Mouse (Mus musculus) neutrophil, adult 5-6 weeks (primary cell): Measurements from ENCODE around the gene Erc2. TPM values are rescaled to one million over a fixed set of nuclear protein-coding genes. Genes with fewer than 3 reads are reported as not detected.
"Not testable (repeated sequence)": the region's sequence is repeated elsewhere in the genome, so short reads cannot be mapped to it uniquely, and the experiment has no call there.

ENCODE experiments used
- ATAC-seq: fragments of 151-379, 151-347 bp; 2 replicates; pipeline ENCODE4 v1.8.0; 2017; ENCODE audit warnings: mild to moderate bottlenecking, moderate TSS enrichment; ENCODE audit not compliant: insufficient number of reproducible peaks, poor library complexity, low FRiP score, severe bottlenecking; ENCODE audit errors: extremely low read depth
- total RNA-seq: library from RNA; stranded (forward); fragments of 200-1000 nt; gene quantifications from 2 replicates; pipeline ENCODE4 v1.2.3, GENCODE M21; 2017

Gene Erc2
- total RNA-seq, 1 experiment from 2014 or later: not detected

- ATAC-seq: no peak
Measured at GRCm38 (mm10) chr14:27875991-27876411, 253.8 kb downstream of the Erc2 start.

GRCm38 (mm10) chr14:27881972-27882371 lies 259.7 kb downstream of the Erc2 start:
- ATAC-seq: no peak

- not testable (repeated sequence) for ATAC-seq
Measured at GRCm38 (mm10) chr14:27886337-27886736, 264.1 kb downstream of the Erc2 start.

- ATAC-seq: no peak
Measured at GRCm38 (mm10) chr14:27887488-27887887, 265.3 kb downstream of the Erc2 start.

GRCm38 (mm10) chr14:27889650-27890049 lies 267.4 kb downstream of the Erc2 start:
- peak; percentile 84 for ATAC-seq

- no peak for ATAC-seq
Measured at GRCm38 (mm10) chr14:27892416-27892815, 270.2 kb downstream of the Erc2 start.

GRCm38 (mm10) chr14:27901772-27902171 lies 279.5 kb downstream of the Erc2 start:
- no peak for ATAC-seq

GRCm38 (mm10) chr14:27921656-27922373 lies 299.6 kb downstream of the Erc2 start:
- ATAC-seq: no peak

GRCm38 (mm10) chr14:27927369-27927768 lies 305.1 kb downstream of the Erc2 start:
- ATAC-seq: no peak

GRCm38 (mm10) chr14:27933533-27933932 lies 311.3 kb downstream of the Erc2 start:
- ATAC-seq: no peak

- no peak for ATAC-seq
Measured at GRCm38 (mm10) chr14:27935714-27936113, 313.5 kb downstream of the Erc2 start.

- ATAC-seq: no peak
Measured at GRCm38 (mm10) chr14:27937922-27938321, 315.7 kb downstream of the Erc2 start.

- ATAC-seq: no peak
Measured at GRCm38 (mm10) chr14:27945276-27945675, 323.0 kb downstream of the Erc2 start.

- no peak for ATAC-seq
Measured at GRCm38 (mm10) chr14:27946211-27946610, 324.0 kb downstream of the Erc2 start.

GRCm38 (mm10) chr14:27948391-27948790 lies 326.2 kb downstream of the Erc2 start:
- no peak for ATAC-seq

- no peak for ATAC-seq
Measured at GRCm38 (mm10) chr14:27953814-27954213, 331.6 kb downstream of the Erc2 start.

GRCm38 (mm10) chr14:27956801-27957200 lies 334.6 kb downstream of the Erc2 start:
- no peak for ATAC-seq

- no peak for ATAC-seq
Measured at GRCm38 (mm10) chr14:27973701-27974100, 351.5 kb downstream of the Erc2 start.

GRCm38 (mm10) chr14:27975661-27976060 lies 353.4 kb downstream of the Erc2 start:
- no peak for ATAC-seq

- ATAC-seq: no peak
Measured at GRCm38 (mm10) chr14:27984758-27985157, 362.5 kb downstream of the Erc2 start.

GRCm38 (mm10) chr14:27985201-27985600 lies 363.0 kb downstream of the Erc2 start:
- no peak for ATAC-seq
